Mouse (Mus musculus) hindbrain, embryonic 13.5 days (tissue): Measurements from ENCODE around the gene Hs3st3a1. TPM values are rescaled to one million over a fixed set of nuclear protein-coding genes. Genes with fewer than 3 reads are reported as not detected.

Experiments
- ATAC-seq: fragments of 200-750 bp; cut with Nextera tagmentation; 2 replicates; pipeline ENCODE4 v1.8.0; 2017; ENCODE audit warnings: moderate TSS enrichment; ENCODE audit not compliant: low FRiP score
- H3K27ac ChIP-seq: fragments of 300-500 bp; sonication (generic); 2 replicates; pipeline ENCODE4 v1.5.1; 2015; ENCODE audit warnings: inconsistent platforms, mild to moderate bottlenecking, moderate library complexity
- H3K27me3 ChIP-seq: fragments of 300-500 bp; sonication (generic); 2 replicates; pipeline ENCODE4 v1.6.1; 2015; ENCODE audit warnings: mild to moderate bottlenecking, inconsistent platforms
- H3K36me3 ChIP-seq: fragments of 300-500 bp; sonication (generic); 2 replicates; pipeline ENCODE4 v1.6.1; 2015; ENCODE audit warnings: mild to moderate bottlenecking, inconsistent platforms
- H3K4me1 ChIP-seq: fragments of 300-500 bp; sonication (generic); replicated peaks from 2 replicates; pipeline ENCODE4 v1.6.1; 2015; ENCODE audit warnings: inconsistent platforms
- H3K4me2 ChIP-seq: fragments of 300-500 bp; sonication (generic); 2 replicates; pipeline ENCODE4 v1.6.1; 2015; ENCODE audit warnings: inconsistent platforms, mild to moderate bottlenecking, moderate library complexity
- H3K4me3 ChIP-seq: fragments of 300-500 bp; sonication (generic); 2 replicates; pipeline ENCODE4 v1.5.1; 2015; ENCODE audit warnings: mild to moderate bottlenecking, inconsistent platforms
- H3K9ac ChIP-seq: fragments of 300-500 bp; sonication (generic); 2 replicates; pipeline ENCODE4 v1.6.1; 2015; ENCODE audit warnings: mild to moderate bottlenecking, inconsistent platforms
- H3K9me3 ChIP-seq: fragments of 300-500 bp; sonication (generic); 2 replicates; pipeline ENCODE4 v1.6.1; 2016; ENCODE audit warnings: inconsistent platforms
- WGBS: fragments of 180-500 bp; shearing (Covaris S2); methylation state at CpG from one replicate; pipeline ENCODE4 v1.1.7; 2015; 5-methylcytosine and 5-hydroxymethylcytosine counted together
- polyA plus RNA-seq: library from polyadenylated mRNA; unstranded; fragments of >200 nt; fragmentation: Nextera tagmentation; extraction: Ambion mirVana; gene quantifications from 2 replicates; pipeline ENCODE4 v1.2.1, GENCODE M21; 2015

Hs3st3a1 gene
- 0.94 and 1.3 TPM in 2 replicates for polyA plus RNA-seq

DNA sequence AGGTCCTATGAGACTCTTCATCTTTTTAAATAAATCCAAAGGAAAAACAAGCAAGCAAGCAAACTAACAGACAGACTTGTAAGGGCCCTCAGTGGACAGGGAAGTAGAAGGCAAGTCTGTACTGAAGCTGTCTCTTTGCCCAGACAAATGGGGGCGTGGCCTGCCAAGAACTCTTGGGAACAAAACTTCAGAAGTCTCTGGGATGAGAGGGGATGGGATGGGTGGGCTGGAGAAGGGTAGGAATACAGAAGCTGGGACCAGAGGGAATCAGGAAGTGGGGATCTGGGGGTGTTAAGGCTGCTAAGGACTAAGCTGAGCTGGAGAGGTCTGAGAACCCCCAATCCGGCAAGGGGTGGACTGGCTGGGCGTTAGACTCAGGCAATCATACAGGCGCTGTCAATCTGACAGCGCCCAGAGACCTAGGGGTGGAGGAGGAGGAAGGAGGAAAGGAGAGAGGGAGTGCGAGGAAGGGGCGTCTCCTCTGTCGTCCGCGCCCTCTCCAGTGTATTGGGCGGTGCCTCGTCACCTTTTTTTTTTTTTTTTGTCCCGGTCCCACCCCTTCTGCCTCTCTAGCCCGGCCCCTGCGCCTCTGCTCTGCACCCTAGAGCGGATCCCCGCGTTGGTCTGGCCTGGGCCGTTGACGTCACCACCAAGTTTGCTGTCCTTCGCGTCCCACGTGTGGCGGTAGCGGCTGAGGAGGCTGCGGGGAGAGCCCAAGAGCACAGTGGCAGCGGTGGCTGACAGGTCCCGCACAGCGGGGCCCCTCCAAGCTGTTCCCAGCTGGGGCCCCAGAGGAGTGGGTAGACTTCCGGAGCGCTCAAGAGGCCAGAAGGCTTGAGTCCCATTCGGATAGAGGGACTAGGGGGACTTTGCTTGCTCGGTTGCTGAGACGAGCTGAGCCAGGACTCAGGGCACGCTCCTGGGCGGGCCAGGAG is at the start of gene Hs3st3a1:
TSS of gene Hs3st3a1 (plus strand) at position 722 of the 935 bp plus-strand sequence.
- Histone ChIP-seq H3K9me3 (no peaks in the 10 kb centered on the region), H3K27me3 (peaks cover 39% of the 10 kb centered on the region), H3K4me2 (peak within 1 kb of the TSS; percentile 99), H3K36me3 (no peaks in the 10 kb centered on the region), H3K9ac (peak within 1 kb of the TSS; percentile 82), H3K4me1 (peaks cover 20% of the 10 kb centered on the region), H3K27ac (peak within 1 kb of the TSS; percentile 64), H3K4me3 (peak within 1 kb of the TSS; percentile 58)
- peak; percentile 84 for ATAC-seq
- under 1% methylated on average over 35 of the region's 36 CpGs for WGBS

DNA sequence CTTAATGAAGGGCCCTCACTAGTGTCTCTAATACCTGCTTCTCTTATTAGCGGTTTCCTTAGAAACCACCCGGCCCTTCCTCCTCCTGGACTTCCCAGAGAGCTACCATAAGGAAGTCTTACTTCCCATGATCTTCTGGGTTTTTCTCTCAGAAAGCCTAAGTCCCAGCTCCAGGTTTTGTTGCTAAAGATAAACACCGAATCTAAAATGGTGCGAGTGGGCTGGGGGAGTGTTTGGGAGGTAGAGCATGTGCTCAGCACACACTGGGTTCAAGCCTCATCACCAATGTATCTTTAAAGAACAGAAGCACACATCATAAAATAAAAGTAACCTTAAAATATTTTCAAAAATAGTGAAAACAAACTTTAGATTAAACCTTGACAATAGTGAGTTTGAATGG is 48.8 kb upstream of the Hs3st3a1 start:
- H3K9ac ChIP-seq, result no peak overlapping the region
- WGBS, result 94% methylated on average over 4 of the region's 4 CpGs
- H3K27ac ChIP-seq, result no peak overlapping the region
- H3K36me3 ChIP-seq, result no peaks in the 10 kb centered on the region
- H3K4me3 ChIP-seq, result no peak overlapping the region
- no peaks in the 10 kb centered on the region for H3K27me3 ChIP-seq
- H3K4me2 ChIP-seq, result no peak overlapping the region
- no peak for ATAC-seq
- H3K4me1 ChIP-seq, result no peaks in the 10 kb centered on the region
- H3K9me3 ChIP-seq, result no peaks in the 10 kb centered on the region

GRCm38 (mm10) chr11:64396331-64396881 is 38.7 kb upstream of the Hs3st3a1 start:
- peak; percentile 83 for ATAC-seq

GRCm38 (mm10) chr11:64396949-64397348 is 38.2 kb upstream of the Hs3st3a1 start:
- Histone ChIP-seq H3K36me3 (no peaks in the 10 kb centered on the region), H3K4me1 (peaks cover 30% of the 10 kb centered on the region), H3K4me2 (peak overlapping the region; percentile 50), H3K4me3 (no peak overlapping the region), H3K27me3 (0 out of 2 replicates have a peak, but pooled peaks cover 3% of the 10 kb centered on the region), H3K27ac (peak overlapping the region; percentile 74), H3K9me3 (no peaks in the 10 kb centered on the region; the same call in 1 of the 2 replicates), H3K9ac (peak overlapping the region; percentile 59; the same call in 1 of the 2 replicates)
- 0 out of 2 replicates have a peak, but pooled peaks have one; percentile 21 for ATAC-seq
- 56% methylated on average over 6 of the region's 6 CpGs for WGBS

More at GRCm38 (mm10) chr11:64396331-64396881, 38.7 kb upstream of the Hs3st3a1 start:
- WGBS, result 6% methylated on average over 7 of the region's 7 CpGs
- Histone ChIP-seq H3K4me2 (peak overlapping the region; percentile 50), H3K27ac (peak overlapping the region; percentile 74), H3K9ac (peak overlapping the region; percentile 59), H3K36me3 (no peaks in the 10 kb centered on the region), H3K4me1 (peaks cover 30% of the 10 kb centered on the region), H3K9me3 (no peaks in the 10 kb centered on the region; the same call in 1 of the 2 replicates), H3K27me3 (0 out of 2 replicates have a peak, but pooled peaks cover 3% of the 10 kb centered on the region), H3K4me3 (peak overlapping the region; percentile 20)

GRCm38 (mm10) chr11:64397612-64398011 is 37.5 kb upstream of the Hs3st3a1 start:
- 89% methylated on average over 3 of the region's 3 CpGs for WGBS
- no peak overlapping the region for H3K4me2 ChIP-seq
- 0 out of 2 replicates have a peak, but pooled peaks cover 3% of the 10 kb centered on the region for H3K27me3 ChIP-seq
- H3K27ac ChIP-seq, result no peak overlapping the region
- H3K9ac ChIP-seq, result no peak overlapping the region
- ATAC-seq, result no peak
- H3K9me3 ChIP-seq, result no peaks in the 10 kb centered on the region; the same call in 1 of the 2 replicates
- H3K36me3 ChIP-seq, result no peaks in the 10 kb centered on the region
- peaks cover 30% of the 10 kb centered on the region for H3K4me1 ChIP-seq
- no peak overlapping the region for H3K4me3 ChIP-seq

DNA sequence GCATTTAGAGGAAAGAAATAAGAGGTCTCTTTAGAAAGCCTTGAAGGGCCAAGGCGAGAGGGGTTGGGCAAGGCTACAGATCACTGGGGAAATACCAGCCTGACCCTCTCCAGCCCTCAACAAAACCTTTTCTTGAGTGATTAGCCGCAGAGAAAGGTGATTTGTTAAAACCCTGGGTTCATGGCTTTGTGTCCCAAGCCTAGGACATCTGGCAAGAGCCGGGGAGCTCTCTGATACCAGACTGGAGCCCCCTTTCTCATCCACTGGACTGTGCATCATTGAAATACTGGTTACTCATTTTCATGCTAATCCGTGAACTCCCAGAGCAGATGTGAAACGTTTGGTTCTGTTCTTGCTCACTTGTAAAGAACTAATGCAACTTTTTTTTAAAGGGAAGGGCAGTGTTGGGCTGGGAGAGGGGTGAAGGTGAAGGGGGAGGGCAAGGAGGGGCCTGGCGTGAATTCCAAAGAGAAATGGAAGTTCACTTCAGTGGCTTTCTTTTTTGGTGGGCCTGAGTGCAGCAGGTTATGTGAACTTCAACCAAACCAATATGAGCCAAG is 34.5 kb upstream of the Hs3st3a1 start:
- no peak for ATAC-seq
- Histone ChIP-seq H3K36me3 (no peaks in the 10 kb centered on the region), H3K9ac (no peak overlapping the region), H3K27me3 (0 out of 2 replicates have a peak, but pooled peaks cover 3% of the 10 kb centered on the region), H3K27ac (no peak overlapping the region), H3K9me3 (no peaks in the 10 kb centered on the region), H3K4me3 (no peak overlapping the region), H3K4me2 (no peak overlapping the region), H3K4me1 (peaks cover 24% of the 10 kb centered on the region)
- WGBS, result 23% methylated on average over 6 of the region's 6 CpGs

GRCm38 (mm10) chr11:64418969-64419368 is 16.2 kb upstream of the Hs3st3a1 start:
- WGBS, result 82% methylated on average over 1 of the region's 1 CpGs

GRCm38 (mm10) chr11:64435546-64436411 is 647 bp downstream of the Hs3st3a1 start:
- peak; percentile 80 for ATAC-seq
- H3K27me3 ChIP-seq, result peaks cover 46% of the 10 kb centered on the region
- no peaks in the 10 kb centered on the region for H3K36me3 ChIP-seq
- WGBS, result under 1% methylated on average over 81 of the region's 81 CpGs
- peaks cover 20% of the 10 kb centered on the region for H3K4me1 ChIP-seq
- no peaks in the 10 kb centered on the region for H3K9me3 ChIP-seq
- peak overlapping the region; percentile 58 for H3K4me3 ChIP-seq
- H3K9ac ChIP-seq, result peak overlapping the region; percentile 82
- peak overlapping the region; percentile 99 for H3K4me2 ChIP-seq
- peak overlapping the region; percentile 64 for H3K27ac ChIP-seq

More at GRCm38 (mm10) chr11:64418969-64419368, 16.2 kb upstream of the Hs3st3a1 start:
- Histone ChIP-seq H3K36me3 (no peaks in the 10 kb centered on the region), H3K4me1 (no peaks in the 10 kb centered on the region), H3K9ac (no peak overlapping the region), H3K4me2 (no peak overlapping the region), H3K27ac (no peak overlapping the region), H3K27me3 (0 out of 2 replicates have a peak, but pooled peaks cover 2% of the 10 kb centered on the region), H3K4me3 (no peak overlapping the region), H3K9me3 (peaks cover 11% of the 10 kb centered on the region; the same call in 1 of the 2 replicates)
- ATAC-seq, result no peak

- no peaks in the 10 kb centered on the region for H3K9me3 ChIP-seq
- peaks cover 46% of the 10 kb centered on the region for H3K27me3 ChIP-seq
- peak within 1 kb of the TSS; percentile 64 for H3K27ac ChIP-seq
- peak within 1 kb of the TSS; percentile 58 for H3K4me3 ChIP-seq
- under 1% methylated on average over 24 of the region's 24 CpGs for WGBS
- H3K4me2 ChIP-seq, result peak within 1 kb of the TSS; percentile 99
- H3K9ac ChIP-seq, result peak within 1 kb of the TSS; percentile 82
- H3K36me3 ChIP-seq, result no peaks in the 10 kb centered on the region
- ATAC-seq, result no peak
- peaks cover 20% of the 10 kb centered on the region for H3K4me1 ChIP-seq
Observed at GRCm38 (mm10) chr11:64436412-64436727, 1.2 kb downstream of the Hs3st3a1 start, which contains the start of gene F930015N05Rik. TSS of gene F930015N05Rik (minus strand) at chr11:64436653.

DNA sequence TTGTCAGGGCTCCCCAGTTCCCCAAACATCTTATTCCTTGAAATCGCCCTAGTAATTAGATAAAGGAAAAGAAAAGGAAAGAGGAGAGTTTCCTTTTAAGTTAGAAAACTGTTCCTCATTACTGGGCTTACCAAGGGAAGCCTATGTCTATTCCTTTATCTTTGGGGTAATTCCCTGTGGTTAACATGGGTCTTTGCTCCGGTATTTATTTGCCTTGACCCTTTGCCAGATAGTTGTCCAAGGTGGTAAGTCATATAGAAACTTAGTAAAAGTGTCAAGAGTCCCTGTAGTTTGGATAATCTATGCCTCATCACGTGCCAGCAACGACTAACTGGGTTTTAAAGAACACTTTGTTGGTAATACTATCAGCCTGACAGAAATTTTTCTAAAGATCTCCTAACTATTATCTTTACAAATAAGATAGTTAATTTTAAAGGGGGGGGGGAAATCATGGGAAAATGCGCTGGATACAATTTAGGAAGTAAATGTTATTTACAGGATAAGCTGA is 1.7 kb downstream of the Hs3st3a1 start:
- no peaks in the 10 kb centered on the region for H3K36me3 ChIP-seq
- H3K4me3 ChIP-seq, result peak overlapping the region; percentile 58
- H3K4me1 ChIP-seq, result peaks cover 21% of the 10 kb centered on the region
- peaks cover 46% of the 10 kb centered on the region for H3K27me3 ChIP-seq
- H3K9me3 ChIP-seq, result no peaks in the 10 kb centered on the region
- H3K9ac ChIP-seq, result peak overlapping the region; percentile 82; the same call in 1 of the 2 replicates
- no peak for ATAC-seq
- peak overlapping the region; percentile 99 for H3K4me2 ChIP-seq
- WGBS, result 19% methylated on average over 5 of the region's 5 CpGs
- no peak overlapping the region for H3K27ac ChIP-seq

GRCm38 (mm10) chr11:64437721-64438120 is 2.6 kb downstream of the Hs3st3a1 start:
- H3K4me1 ChIP-seq, result peaks cover 23% of the 10 kb centered on the region
- peaks cover 44% of the 10 kb centered on the region for H3K27me3 ChIP-seq
- H3K9ac ChIP-seq, result no peak overlapping the region
- no peak overlapping the region for H3K4me2 ChIP-seq
- H3K36me3 ChIP-seq, result no peaks in the 10 kb centered on the region
- 48% methylated on average over 3 of the region's 3 CpGs for WGBS
- ATAC-seq, result no peak
- H3K27ac ChIP-seq, result no peak overlapping the region
- no peaks in the 10 kb centered on the region for H3K9me3 ChIP-seq
- H3K4me3 ChIP-seq, result peak overlapping the region; percentile 15; the same call in 1 of the 2 replicates
